Mouse (Mus musculus) CH12.LX (cell line): ENCODE data around the gene Ppa2. TPM values are rescaled to one million over a fixed set of nuclear protein-coding genes. Genes with fewer than 3 reads are reported as not detected.
A peak's percentile ranks its signal among the peaks of the same experiment; 100 is the strongest.

Experiments used
- DNase-seq: peaks from one replicate; pipeline ENCODE4 v3.0.0-alpha.2; 2013; ENCODE audit errors: extremely low read depth
- H3K27ac ChIP-seq: 2 replicates; pipeline ENCODE4 v1.5.1; 2012; ENCODE audit warnings: low read depth, mild to moderate bottlenecking, control low read depth, moderate library complexity; ENCODE audit not compliant: insufficient read depth
- H3K27me3 ChIP-seq: replicated peaks from 2 replicates; pipeline ENCODE3; 2012; ENCODE audit warnings: inconsistent platforms
- H3K36me3 ChIP-seq, 2 experiments: replicated peaks in 1 of 2; 2 replicates each; pipeline versions ENCODE3 to v1.6.1; 2012; ENCODE audit warnings: inconsistent platforms in 1 of 2, low read length in 1 of 2, mild to moderate bottlenecking in 1 of 2, mixed read lengths in 1 of 2, moderate library complexity in 1 of 2; ENCODE audit not compliant: control insufficient read depth in 1 of 2, insufficient read depth in 1 of 2
- H3K4me1 ChIP-seq, 2 experiments: 2 replicates each; pipeline ENCODE4 v1.6.1; 2012; ENCODE audit warnings: inconsistent platforms in 1 of 2, moderate library complexity in 1 of 2; ENCODE audit not compliant: insufficient read depth in 2 of 2, control insufficient read depth in 1 of 2
- H3K4me2 ChIP-seq: 2 replicates; pipeline ENCODE4 v1.6.1; 2012; ENCODE audit warnings: low read depth, mild to moderate bottlenecking, control low read depth; ENCODE audit not compliant: poor library complexity, insufficient read depth, severe bottlenecking
- H3K4me3 ChIP-seq, 3 experiments: fragments of 150-350 bp in 1 of 3; sonication (generic) in 1 of 3; replicated peaks in 1 of 3; 2 replicates each; pipeline versions ENCODE3 to v1.5.1; 2011 to 2012; ENCODE audit warnings: low read depth in 2 of 3, low read length in 2 of 3, mild to moderate bottlenecking in 2 of 3, moderate library complexity in 2 of 3, control low read depth in 1 of 3, improper control_type of control experiment in 1 of 3, inconsistent platforms in 1 of 3, mixed read lengths in 1 of 3; ENCODE audit not compliant: poor library complexity in 1 of 3
- H3K79me2 ChIP-seq: replicated peaks from 2 replicates; pipeline ENCODE4 v1.6.1; 2012; ENCODE audit warnings: mild to moderate bottlenecking, moderate library complexity; ENCODE audit not compliant: control insufficient read depth, poor library complexity, insufficient read depth, severe bottlenecking; ENCODE audit errors: extremely low read depth
- H3K9ac ChIP-seq: 2 replicates; pipeline ENCODE4 v1.6.1; 2012; ENCODE audit warnings: low read depth, mild to moderate bottlenecking, control low read depth, moderate library complexity; ENCODE audit not compliant: insufficient read depth
- H3K9me3 ChIP-seq: replicated peaks from 2 replicates; pipeline ENCODE3; 2012; ENCODE audit warnings: low read length, inconsistent platforms, mixed read lengths
- BHLHE40 ChIP-seq: IDR thresholded peaks from 2 replicates; pipeline ENCODE4 v1.6.1; 2011; ENCODE audit warnings: mild to moderate bottlenecking, low read depth, low read length, improper control_type of control experiment
- CHD1 ChIP-seq: IDR thresholded peaks from 2 replicates; pipeline ENCODE4 v1.6.1; 2012; ENCODE audit warnings: low read depth, low read length, improper control_type of control experiment, inconsistent platforms
- CHD2 ChIP-seq: IDR thresholded peaks from 2 replicates; pipeline ENCODE4 v1.6.1; 2011; ENCODE audit warnings: low read length, improper control_type of control experiment
- CTCF ChIP-seq, 2 experiments: IDR thresholded peaks in 1 of 2; conservative IDR thresholded peaks in 1 of 2; 2 replicates each; pipeline ENCODE4 v1.5.1; 2011 to 2012; ENCODE audit warnings: low read depth in 2 of 2, low read length in 2 of 2, improper control_type of control experiment in 1 of 2, inconsistent platforms in 1 of 2, mild to moderate bottlenecking in 1 of 2, moderate library complexity in 1 of 2
- E2F4 ChIP-seq: IDR thresholded peaks from 2 replicates; pipeline ENCODE4 v1.6.1; 2011; ENCODE audit warnings: low read depth, low read length, improper control_type of control experiment; ENCODE audit not compliant: insufficient replicate concordance
- ELF1 ChIP-seq: IDR thresholded peaks from 2 replicates; pipeline ENCODE4 v1.6.1; 2014; ENCODE audit warnings: low read depth, mild to moderate bottlenecking, inconsistent platforms, low read length, improper control_type of control experiment
- EP300 ChIP-seq: IDR thresholded peaks from 2 replicates; pipeline ENCODE4 v1.6.1; 2011; ENCODE audit warnings: low read length, improper control_type of control experiment
- ETS1 ChIP-seq: conservative IDR thresholded peaks from 2 replicates; pipeline ENCODE4 v1.6.1; 2012; ENCODE audit warnings: low read depth, mild to moderate bottlenecking, inconsistent platforms, low read length, improper control_type of control experiment, moderate library complexity
- GABPA ChIP-seq: IDR thresholded peaks from 2 replicates; pipeline ENCODE4 v1.6.1; 2012; ENCODE audit warnings: low read depth, low read length, improper control_type of control experiment, inconsistent platforms; ENCODE audit not compliant: insufficient replicate concordance
- HCFC1 ChIP-seq: IDR thresholded peaks from 2 replicates; pipeline ENCODE4 v1.6.1; 2012; ENCODE audit warnings: low read depth, mild to moderate bottlenecking, inconsistent platforms, low read length, improper control_type of control experiment
- IRF4 ChIP-seq: IDR thresholded peaks from 2 replicates; pipeline ENCODE4 v1.6.1; 2014; ENCODE audit warnings: low read depth, mild to moderate bottlenecking, inconsistent platforms, low read length, improper control_type of control experiment
- JUN ChIP-seq: IDR thresholded peaks from 2 replicates; pipeline ENCODE4 v1.6.1; 2011; ENCODE audit warnings: low read depth, mild to moderate bottlenecking, low read length, improper control_type of control experiment, moderate library complexity; ENCODE audit not compliant: insufficient read depth
- JUND ChIP-seq: conservative IDR thresholded peaks from 2 replicates; pipeline ENCODE4 v1.6.1; 2011; ENCODE audit warnings: low read depth, low read length, improper control_type of control experiment
- KAT2A ChIP-seq: IDR thresholded peaks from 2 replicates; pipeline ENCODE4 v1.6.1; 2012; ENCODE audit warnings: low read length, improper control_type of control experiment, inconsistent platforms; ENCODE audit not compliant: insufficient replicate concordance
- MAFK ChIP-seq: IDR thresholded peaks from 2 replicates; pipeline ENCODE4 v1.6.1; 2011; ENCODE audit warnings: low read length, improper control_type of control experiment; ENCODE audit not compliant: insufficient replicate concordance
- MAX ChIP-seq: IDR thresholded peaks from 2 replicates; pipeline ENCODE4 v1.6.1; 2011; ENCODE audit warnings: low read length, improper control_type of control experiment
- MAZ ChIP-seq: IDR thresholded peaks from 2 replicates; pipeline ENCODE4 v1.6.1; 2012; ENCODE audit warnings: low read depth, mild to moderate bottlenecking, inconsistent platforms, low read length, improper control_type of control experiment, moderate library complexity
- MEF2A ChIP-seq: IDR thresholded peaks from 2 replicates; pipeline ENCODE4 v1.6.1; 2014; ENCODE audit warnings: low read depth, mild to moderate bottlenecking, inconsistent platforms, low read length, improper control_type of control experiment, borderline replicate concordance
- MXI1 ChIP-seq: IDR thresholded peaks from 2 replicates; pipeline ENCODE4 v1.6.1; 2011; ENCODE audit warnings: mild to moderate bottlenecking, low read depth, low read length, improper control_type of control experiment
- MYC ChIP-seq: IDR thresholded peaks from 2 replicates; pipeline ENCODE4 v1.6.1; 2011; ENCODE audit warnings: low read depth, mild to moderate bottlenecking, improper control_type of control experiment, low read length
- NELFE ChIP-seq: IDR thresholded peaks from 2 replicates; pipeline ENCODE4 v1.6.1; 2011; ENCODE audit warnings: low read depth, low read length, improper control_type of control experiment
- NRF1 ChIP-seq: IDR thresholded peaks from 2 replicates; pipeline ENCODE4 v1.6.1; 2014; ENCODE audit warnings: low read depth, mild to moderate bottlenecking, inconsistent platforms, low read length, improper control_type of control experiment, moderate library complexity
- PAX5 ChIP-seq: IDR thresholded peaks from 2 replicates; pipeline ENCODE4 v1.6.1; 2012; ENCODE audit warnings: low read length, inconsistent platforms, mixed read lengths
- POLR2A ChIP-seq: IDR thresholded peaks from 2 replicates; pipeline ENCODE4 v1.6.1; 2011; ENCODE audit warnings: low read depth, mild to moderate bottlenecking, improper control_type of control experiment, low read length
- POLR2AphosphoS2 ChIP-seq: IDR thresholded peaks from 2 replicates; pipeline ENCODE4 v1.6.1; 2011; ENCODE audit warnings: low read depth, low read length, improper control_type of control experiment
- RAD21 ChIP-seq: IDR thresholded peaks from 2 replicates; pipeline ENCODE4 v1.6.1; 2011; ENCODE audit warnings: low read depth, mild to moderate bottlenecking, low read length, improper control_type of control experiment, moderate library complexity
- RCOR1 ChIP-seq: conservative IDR thresholded peaks from 2 replicates; pipeline ENCODE4 v1.6.1; 2012; ENCODE audit warnings: low read depth, mild to moderate bottlenecking, inconsistent platforms, low read length, improper control_type of control experiment
- SIN3A ChIP-seq: IDR thresholded peaks from 2 replicates; pipeline ENCODE4 v1.6.1; 2012; ENCODE audit warnings: low read length, improper control_type of control experiment, inconsistent platforms
- SMC3 ChIP-seq: IDR thresholded peaks from 2 replicates; pipeline ENCODE4 v1.6.1; 2011; ENCODE audit warnings: low read depth, low read length, improper control_type of control experiment
- TBP ChIP-seq: conservative IDR thresholded peaks from 2 replicates; pipeline ENCODE4 v1.6.1; 2011; ENCODE audit warnings: low read depth, low read length, improper control_type of control experiment
- TCF12 ChIP-seq: IDR thresholded peaks from 2 replicates; pipeline ENCODE4 v1.6.1; 2014; ENCODE audit warnings: low read depth, mild to moderate bottlenecking, inconsistent platforms, low read length, improper control_type of control experiment
- UBTF ChIP-seq: IDR thresholded peaks from 2 replicates; pipeline ENCODE4 v1.6.1; 2012; ENCODE audit warnings: low read depth, mild to moderate bottlenecking, inconsistent platforms, low read length, improper control_type of control experiment, moderate library complexity
- USF1 ChIP-seq: IDR thresholded peaks from 2 replicates; pipeline ENCODE4 v1.6.1; 2014; ENCODE audit warnings: low read depth, mild to moderate bottlenecking, inconsistent platforms, low read length, improper control_type of control experiment
- USF2 ChIP-seq: conservative IDR thresholded peaks from 2 replicates; pipeline ENCODE4 v1.6.1; 2011; ENCODE audit warnings: low read depth, low read length, improper control_type of control experiment
- ZC3H11A ChIP-seq: IDR thresholded peaks from 2 replicates; pipeline ENCODE4 v1.6.1; 2012; ENCODE audit warnings: low read depth, mild to moderate bottlenecking, inconsistent platforms, low read length, improper control_type of control experiment
- ZKSCAN1 ChIP-seq: IDR thresholded peaks from 2 replicates; pipeline ENCODE4 v1.6.1; 2012; ENCODE audit warnings: low read depth, inconsistent platforms, low read length, improper control_type of control experiment, borderline replicate concordance
- ZMIZ1 ChIP-seq: IDR thresholded peaks from 2 replicates; pipeline ENCODE4 v1.6.1; 2012; ENCODE audit warnings: low read depth, mild to moderate bottlenecking, inconsistent platforms, low read length, improper control_type of control experiment
- ZNF384 ChIP-seq: IDR thresholded peaks from 2 replicates; pipeline ENCODE4 v1.6.1; 2012; ENCODE audit warnings: low read depth, low read length, improper control_type of control experiment, inconsistent platforms
- dilution Hi-C: fragments of 300-500 bp; cut with MboI; formaldehyde crosslinking; loops from 2 replicates; pipeline ENCODE4 v1.14.3; 2020; ENCODE audit warnings: low sequenced_read_pairs; ENCODE audit not compliant: extremely low pct_unique_long_range_greater_than_20kb, extremely low pct_ligation_motif_present
- in situ Hi-C: fragments of 300-500 bp; cut with MboI; formaldehyde crosslinking; loops from 3 replicates; pipeline ENCODE4 v1.14.3; 2019; ENCODE audit warnings: low sequenced_read_pairs, low pct_ligation_motif_present, low pct_unique_long_range_greater_than_20kb, mixed read lengths
- polyA plus RNA-seq: library from polyadenylated mRNA; unstranded; fragments of >175 nt; gene quantifications from 2 replicates; pipeline ENCODE4 v1.2.1, GENCODE M21; 2012; ENCODE audit warnings: low read depth; ENCODE audit not compliant: insufficient read length
- total RNA-seq, 2 experiments: library from RNA; depleted of rRNA; stranded (reverse); fragments of 300-350 nt in 1 of 2; fragments of >200 nt in 1 of 2; gene quantifications; 2 replicates each; pipeline ENCODE4 v1.2.3; 2012 to 2014

Gene Ppa2
- total and polyA plus RNA-seq, 3 experiments: 98.3 to 132 (median 119) TPM

DNA sequence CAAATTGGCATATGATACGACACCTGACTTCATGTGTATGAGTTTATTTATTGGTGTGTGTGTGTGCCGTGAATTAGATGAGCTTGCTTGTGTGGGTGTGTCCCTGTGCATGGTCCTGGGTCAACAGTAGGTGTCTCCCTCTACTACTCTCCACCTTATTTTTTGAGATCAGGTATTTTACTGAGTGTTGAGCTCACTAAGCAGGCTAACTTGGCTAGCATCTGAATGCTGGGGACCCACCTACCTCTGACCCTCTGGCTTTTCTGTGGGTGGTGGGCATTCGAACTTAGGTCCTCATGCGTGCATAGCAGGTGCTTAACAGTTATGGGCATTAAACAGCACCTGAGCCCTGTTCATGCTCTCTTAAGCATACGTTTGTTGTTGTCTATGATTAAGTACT lies 96.3 kb downstream of the Ppa2 start:
- dilution Hi-C loops: no loop called here
- Histone ChIP-seq H3K9me3 (no peaks in the 10 kb centered on the region), H3K27ac (no peak overlapping the region), H3K36me3 (no peaks in the 10 kb centered on the region), H3K4me1 (peaks cover 10 to 13% of the 10 kb centered on the region in 2 experiments), H3K4me3 (peak overlapping the region in 2 of 3 experiments; percentile 5 to 11), H3K4me2 (peak overlapping the region; percentile 81), H3K27me3 (no peaks in the 10 kb centered on the region), H3K9ac (peak overlapping the region; percentile 30; the same call in 1 of the 2 replicates), H3K79me2 (no peaks in the 10 kb centered on the region)
- peak; percentile 61 for DNase-seq
- in situ Hi-C loops: no loop called here
- TF ChIP-seq USF2 (no peak), SMC3 (peak; percentile 97), NRF1 (no peak), ZC3H11A (peak; percentile 95), CHD2 (no peak), POLR2AphosphoS2 (no peak), IRF4 (peak; percentile 68), ZMIZ1 (no peak), ELF1 (no peak), MAX (peak; percentile 61), HCFC1 (no peak), ETS1 (peak; percentile 32), UBTF (no peak), RAD21 (no peak; the same call in none of the 2 replicates), MAZ (no peak), EP300 (no peak), JUN (no peak), CTCF (conservative IDR thresholded peaks at IDR 0.05 in 1 of 2, IDR thresholded peaks at IDR 0.05 in 1 of 2; ENCODE audit: low read depth in 2 of 2, low read length in 2 of 2) (peak; percentile 58 to 93; a peak in 3 of 4 replicates), TBP (0 out of 2 replicates have a peak, but pooled peaks have one; percentile 27), MEF2A (peak; percentile 58; the same call in 1 of the 2 replicates), JUND (no peak; the same call in 1 of the 2 replicates), RCOR1 (no peak), KAT2A (no peak), MYC (peak; percentile 75; the same call in 1 of the 2 replicates), MXI1 (peak; percentile 71), BHLHE40 (peak; percentile 28; the same call in 1 of the 2 replicates), E2F4 (0 out of 2 replicates have a peak, but pooled peaks have one; percentile 66), POLR2A (no peak), ZNF384 (peak; percentile 55), GABPA (no peak), CHD1 (no peak), PAX5 (no peak), MAFK (no peak), TCF12 (peak; percentile 51; the same call in 1 of the 2 replicates), NELFE (no peak; the same call in 1 of the 2 replicates), USF1 (no peak), ZKSCAN1 (no peak), SIN3A (peak; percentile 74; the same call in 1 of the 2 replicates)
